Mouse (Mus musculus) kidney, postnatal 25 days (tissue): ENCODE data around the gene Obox8.

ENCODE experiments used
- DNase-seq, 2 experiments: peaks; one replicate each; pipeline ENCODE4 v3.0.0; 2021; ENCODE audit warnings: mixed read lengths in 2 of 2

Gene Obox8

DNA sequence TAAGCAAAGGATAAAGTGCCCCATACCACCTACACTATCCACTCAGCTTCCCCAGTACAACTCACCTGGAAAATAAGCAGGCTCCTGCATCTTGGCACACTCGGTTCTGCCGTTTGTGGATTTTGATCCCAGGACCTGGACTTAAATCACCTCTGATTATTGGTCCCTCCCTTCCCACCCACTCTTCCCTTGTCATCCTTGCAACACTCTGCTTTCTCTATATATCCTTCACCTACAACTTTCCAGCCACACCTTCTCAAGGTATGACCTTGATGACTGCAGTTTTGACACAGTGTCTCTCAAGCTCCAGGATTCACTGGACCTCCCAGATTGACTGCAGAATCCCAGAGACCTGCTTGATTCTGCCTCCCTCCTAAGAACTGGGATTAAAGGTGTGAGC lies at the start of gene Obox8:
TSS of gene Obox8 (minus strand) at position 101 of the 400 bp plus-strand sequence.
- no peak for DNase-seq

DNA sequence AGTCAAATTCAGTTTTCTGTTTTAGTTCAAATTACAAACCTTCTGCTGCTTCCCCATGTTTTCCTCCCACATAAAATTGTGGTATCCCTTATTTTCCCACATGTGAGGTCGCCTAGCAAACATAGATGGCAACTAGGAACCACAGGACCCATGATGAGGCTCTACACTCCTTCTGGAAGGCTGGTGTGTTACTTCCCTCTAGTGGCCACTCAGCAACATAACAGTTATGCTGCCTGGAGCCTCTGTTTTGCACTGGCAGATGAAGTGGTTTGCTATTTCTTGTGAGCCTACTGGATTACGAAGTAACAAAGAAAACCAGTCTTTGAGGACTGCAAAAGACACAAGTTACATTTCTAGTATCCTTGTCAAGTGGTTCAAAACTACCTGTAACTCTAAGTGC lies 16.1 kb downstream of the Obox8 start:
- no peak for DNase-seq

DNA sequence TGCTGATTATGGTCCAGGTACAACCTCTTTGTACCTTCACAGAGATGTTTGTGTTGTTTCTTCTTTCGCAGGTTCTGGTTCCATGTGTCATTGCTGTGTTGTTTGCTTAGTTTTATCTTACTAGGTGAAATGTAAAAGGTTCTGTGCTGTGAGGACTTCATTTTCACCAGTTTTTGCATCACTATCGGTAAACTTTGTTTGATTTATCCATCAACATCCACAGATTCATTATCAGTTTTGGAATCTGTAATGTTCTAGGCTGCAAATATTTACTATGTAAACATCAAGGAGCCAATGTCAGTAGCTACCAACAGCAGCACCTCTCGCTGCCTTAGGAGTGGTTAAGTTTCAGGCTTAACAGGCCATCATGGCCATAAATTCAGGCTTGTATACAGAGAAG lies 24.7 kb downstream of the Obox8 start:
- DNase-seq: no peak

DNA sequence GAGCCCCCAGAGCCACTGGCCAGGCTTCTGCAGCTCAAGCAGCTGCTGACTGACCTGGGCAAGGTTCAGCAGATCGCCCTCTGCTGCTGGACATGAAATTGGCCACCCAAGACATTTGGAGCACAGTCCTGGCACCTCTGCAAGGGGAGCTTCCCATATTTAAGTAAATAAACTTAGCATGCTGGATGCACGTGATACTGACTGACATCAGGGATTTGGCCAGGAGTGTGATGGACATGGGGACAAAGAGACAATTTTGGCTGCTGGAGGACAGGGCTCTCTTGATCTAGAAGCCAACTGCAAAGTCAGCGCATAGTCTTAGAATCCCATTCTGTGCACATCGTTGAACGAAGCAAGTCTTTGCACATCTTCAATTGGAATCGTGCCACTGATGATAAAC lies 25.8 kb downstream of the Obox8 start:
- DNase-seq: no peak
